Mouse (Mus musculus): ENCODE data around the gene Zap70. TPM values are rescaled to one million over a fixed set of nuclear protein-coding genes. Genes with fewer than 3 reads are reported as not detected.
"Not testable (repeated sequence)": the region's sequence is repeated elsewhere in the genome, so short reads cannot be mapped to it uniquely, and the experiment has no call there.

Gene Zap70
- polyA plus RNA-seq, 1 experiment from 2014 or later: 0.33 TPM

GRCm38 (mm10) chr1:36811806-36812205 lies 50.2 kb downstream of the Zap70 start:
- H3K4me1 ChIP-seq: no peaks in the 10 kb centered on the region
- no peak for ATAC-seq (ENCODE audit: low FRiP score, low read depth)
- H3K27me3 ChIP-seq (replicated peaks): no peaks in the 10 kb centered on the region
- no peak overlapping the region for H3K9ac ChIP-seq
- no peak overlapping the region for H3K27ac ChIP-seq
- H3K4me3 ChIP-seq: no peak overlapping the region
- no peaks in the 10 kb centered on the region for H3K9me3 ChIP-seq
- 99% methylated on average over 7 of the region's 7 CpGs for WGBS
- peaks cover 83% of the 10 kb centered on the region for H3K36me3 ChIP-seq
- no peak overlapping the region for H3K4me2 ChIP-seq (replicated peaks)

- Histone ChIP-seq H3K4me3 (no peak overlapping the region), H3K9ac (no peak overlapping the region), H3K4me1 (no peaks in the 10 kb centered on the region), H3K27me3 (replicated peaks) (no peaks in the 10 kb centered on the region), H3K36me3 (peaks cover 83% of the 10 kb centered on the region), H3K9me3 (no peaks in the 10 kb centered on the region), H3K27ac (no peak overlapping the region), H3K4me2 (replicated peaks) (no peak overlapping the region)
- no peak for ATAC-seq (ENCODE audit: low FRiP score, low read depth)
- 93% methylated on average over 7 of the region's 7 CpGs for WGBS
Observed at GRCm38 (mm10) chr1:36813415-36813814, 51.8 kb downstream of the Zap70 start.

GRCm38 (mm10) chr1:36814271-36814903 lies 52.8 kb downstream of the Zap70 start:
- Histone ChIP-seq H3K4me1 (no peaks in the 10 kb centered on the region), H3K27me3 (replicated peaks) (no peaks in the 10 kb centered on the region), H3K9ac (no peak overlapping the region), H3K27ac (no peak overlapping the region), H3K4me3 (no peak overlapping the region), H3K4me2 (replicated peaks) (no peak overlapping the region), H3K9me3 (no peaks in the 10 kb centered on the region), H3K36me3 (peaks cover 83% of the 10 kb centered on the region)
- ATAC-seq (ENCODE audit: low FRiP score, low read depth): no peak
- WGBS: 80% methylated on average over 5 of the region's 5 CpGs

- no peaks in the 10 kb centered on the region for H3K27me3 ChIP-seq (replicated peaks)
- ATAC-seq (ENCODE audit: low FRiP score, low read depth): no peak
- no peaks in the 10 kb centered on the region for H3K9me3 ChIP-seq
- no peaks in the 10 kb centered on the region for H3K4me1 ChIP-seq
- WGBS: 96% methylated on average over 6 of the region's 6 CpGs
- no peak overlapping the region for H3K9ac ChIP-seq
- H3K4me2 ChIP-seq (replicated peaks): no peak overlapping the region
- H3K4me3 ChIP-seq: no peak overlapping the region
- H3K36me3 ChIP-seq: peaks cover 80% of the 10 kb centered on the region
- no peak overlapping the region for H3K27ac ChIP-seq
Observed at GRCm38 (mm10) chr1:36815166-36815565, 53.6 kb downstream of the Zap70 start.

GRCm38 (mm10) chr1:36821918-36822317 lies 60.3 kb downstream of the Zap70 start:
- not testable (repeated sequence) for H3K27ac ChIP-seq; H3K4me2 ChIP-seq (replicated peaks); ATAC-seq (ENCODE audit: low FRiP score, low read depth); H3K9me3 ChIP-seq; H3K4me1 ChIP-seq; H3K4me3 ChIP-seq; H3K27me3 ChIP-seq (replicated peaks); H3K9ac ChIP-seq
- 87% methylated on average over 4 of the region's 4 CpGs for WGBS
- H3K36me3 ChIP-seq: peaks cover 79% of the 10 kb centered on the region

GRCm38 (mm10) chr1:36824356-36824755 lies 62.8 kb downstream of the Zap70 start:
- Histone ChIP-seq H3K4me2 (replicated peaks) (no peak overlapping the region), H3K9me3 (no peaks in the 10 kb centered on the region), H3K4me3 (no peak overlapping the region), H3K9ac (no peak overlapping the region), H3K4me1 (no peaks in the 10 kb centered on the region), H3K27ac (no peak overlapping the region), H3K36me3 (peaks cover 62% of the 10 kb centered on the region), H3K27me3 (replicated peaks) (no peaks in the 10 kb centered on the region)
- WGBS: 97% methylated on average over 5 of the region's 5 CpGs
- ATAC-seq (ENCODE audit: low FRiP score, low read depth): no peak

- Histone ChIP-seq H3K27ac (no peak overlapping the region), H3K27me3 (replicated peaks) (no peaks in the 10 kb centered on the region), H3K4me2 (replicated peaks) (no peak overlapping the region), H3K9me3 (no peaks in the 10 kb centered on the region), H3K4me3 (no peak overlapping the region), H3K4me1 (no peaks in the 10 kb centered on the region), H3K9ac (no peak overlapping the region), H3K36me3 (peaks cover 42% of the 10 kb centered on the region)
- ATAC-seq (ENCODE audit: low FRiP score, low read depth): no peak
- 63% methylated on average over 14 of the region's 14 CpGs for WGBS
Observed at GRCm38 (mm10) chr1:36830913-36831866, 69.6 kb downstream of the Zap70 start.

Other genes with a start within 250 kb of the Zap70 start
- gene Cnnm3, start 249.9 kb upstream of the Zap70 start, polyA plus RNA-seq (2016; fragmentation: Nextera tagmentation; extraction: Ambion mirVana): 3.7 and 5.3 TPM in 2 replicates
- gene Ankrd23, start 224.9 kb upstream of the Zap70 start, polyA plus RNA-seq (2016; fragmentation: Nextera tagmentation; extraction: Ambion mirVana): 16.4 and 16.6 TPM in 2 replicates
- gene Gm42417, start 222.4 kb upstream of the Zap70 start, polyA plus RNA-seq (2016; fragmentation: Nextera tagmentation; extraction: Ambion mirVana): 1.0 TPM in 1 of 2 replicates, not detected in the other
- 18.6 and 19.5 TPM in 2 replicates for gene Ankrd39, start 214.4 kb upstream of the Zap70 start, polyA plus RNA-seq (2016; fragmentation: Nextera tagmentation; extraction: Ambion mirVana)
- gene Sema4c, start 203.4 kb upstream of the Zap70 start, polyA plus RNA-seq (2016; fragmentation: Nextera tagmentation; extraction: Ambion mirVana): 35.4 and 38.2 TPM in 2 replicates
- gene Fam178b, start 78.6 kb upstream of the Zap70 start, polyA plus RNA-seq (2016; fragmentation: Nextera tagmentation; extraction: Ambion mirVana): 0.33 and 0.48 TPM in 2 replicates
- 532 and 537 TPM in 2 replicates for gene Cox5b, start 70.3 kb upstream of the Zap70 start, polyA plus RNA-seq (2016; fragmentation: Nextera tagmentation; extraction: Ambion mirVana)
- gene 4933424G06Rik, start 51.6 kb upstream of the Zap70 start, polyA plus RNA-seq (2016; fragmentation: Nextera tagmentation; extraction: Ambion mirVana): 0.42 TPM in 1 of 2 replicates, not detected in the other
- 119 and 131 TPM in 2 replicates for gene Actr1b, start 47.4 kb upstream of the Zap70 start, polyA plus RNA-seq (2016; fragmentation: Nextera tagmentation; extraction: Ambion mirVana)
- gene Tmem131, start 181.9 kb downstream of the Zap70 start, polyA plus RNA-seq (2016; fragmentation: Nextera tagmentation; extraction: Ambion mirVana): 16.2 and 18.3 TPM in 2 replicates